Mouse (Mus musculus) spleen, adult 2 months (tissue): ENCODE measurements around the gene Dnaja1.

Experiments
- CTCF ChIP-seq: fragments of 200-500 bp; IDR thresholded peaks from 2 replicates; pipeline ENCODE4 v1.5.1; 2011; ENCODE audit warnings: mild to moderate bottlenecking, inconsistent platforms; ENCODE audit not compliant: insufficient read depth, insufficient read length, insufficient replicate concordance; ENCODE audit errors: extremely low read depth
- POLR2A ChIP-seq: fragments of 200-500 bp; IDR thresholded peaks from 2 replicates; pipeline ENCODE4 v1.6.1; 2011; ENCODE audit warnings: low read depth, low read length, inconsistent platforms

DNA sequence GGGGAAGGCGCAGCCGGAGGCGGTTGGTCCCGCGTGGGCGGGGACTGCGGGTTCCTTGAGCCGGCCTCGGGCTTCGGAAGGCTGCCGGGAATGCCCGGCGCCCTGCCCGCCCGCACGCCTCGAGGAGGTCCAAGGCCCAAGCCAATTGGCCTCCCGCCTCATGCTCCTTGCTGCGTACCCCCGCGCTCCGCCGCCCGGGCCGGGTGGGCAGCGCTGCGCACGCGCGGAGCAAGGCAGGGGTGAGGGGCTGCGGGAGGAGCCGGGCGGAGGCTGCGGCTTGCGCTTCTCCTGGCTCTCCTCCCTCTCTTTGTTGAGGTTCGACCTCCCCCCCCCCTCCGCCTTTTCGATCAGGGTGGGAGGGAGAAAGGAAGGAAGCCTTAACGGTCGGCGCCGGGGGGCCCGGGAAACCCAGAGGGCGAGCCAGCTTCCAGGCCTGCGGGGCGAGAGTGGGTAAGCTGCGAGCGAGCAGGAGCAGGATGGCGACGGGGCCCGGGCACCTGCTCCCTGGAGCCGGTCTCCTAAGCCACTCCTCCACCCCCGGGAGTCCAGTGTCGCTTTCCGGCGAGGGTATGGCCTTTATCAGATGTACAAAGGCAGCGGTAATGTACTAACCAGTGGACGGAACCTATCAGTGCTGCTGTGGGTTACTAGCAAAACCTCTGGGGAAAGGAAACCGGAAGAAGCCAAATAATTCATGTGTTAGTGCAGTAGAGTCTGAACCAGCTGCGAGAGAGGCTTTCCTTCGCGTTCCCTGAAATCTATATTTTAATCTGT is 924 bp downstream of the Dnaja1 start:
- no peak for TF ChIP-seq CTCF
- peak; percentile 15 for TF ChIP-seq POLR2A
